Mouse (Mus musculus) liver, embryonic 15.5 days (tissue): ENCODE results near the gene Col24a1. TPM values are rescaled to one million over a fixed set of nuclear protein-coding genes. Genes with fewer than 3 reads are reported as not detected.
A peak's percentile ranks its signal among the peaks of the same experiment; 100 is the strongest.

Experiments
- ATAC-seq: fragments of 200-750 bp; cut with Nextera tagmentation; 2 replicates; pipeline ENCODE4 v1.8.0; 2017; ENCODE audit warnings: moderate number of reproducible peaks, mild to moderate bottlenecking, moderate library complexity; ENCODE audit not compliant: insufficient read depth
- H3K27ac ChIP-seq: fragments of 300-500 bp; sonication (generic); replicated peaks from 2 replicates; pipeline ENCODE4 v1.5.1; 2015; ENCODE audit warnings: mild to moderate bottlenecking, inconsistent platforms
- H3K27me3 ChIP-seq: fragments of 300-500 bp; sonication (generic); 2 replicates; pipeline ENCODE4 v1.6.1; 2015; ENCODE audit warnings: mild to moderate bottlenecking, inconsistent platforms
- H3K36me3 ChIP-seq: fragments of 300-500 bp; sonication (generic); replicated peaks from 2 replicates; pipeline ENCODE4 v1.6.1; 2015; ENCODE audit warnings: moderate library complexity, mild to moderate bottlenecking, inconsistent platforms
- H3K4me1 ChIP-seq: fragments of 300-500 bp; sonication (generic); replicated peaks from 2 replicates; pipeline ENCODE4 v1.6.1; 2015; ENCODE audit warnings: inconsistent platforms
- H3K4me2 ChIP-seq: fragments of 300-500 bp; sonication (generic); 2 replicates; pipeline ENCODE4 v1.6.1; 2015; ENCODE audit warnings: moderate library complexity, mild to moderate bottlenecking, inconsistent platforms
- H3K4me3 ChIP-seq: fragments of 300-500 bp; sonication (generic); replicated peaks from 2 replicates; pipeline ENCODE4 v1.5.1; 2015; ENCODE audit warnings: mild to moderate bottlenecking, inconsistent platforms
- H3K9ac ChIP-seq: fragments of 300-500 bp; sonication (generic); 2 replicates; pipeline ENCODE4 v1.6.1; 2015; ENCODE audit warnings: moderate library complexity, mild to moderate bottlenecking, inconsistent platforms
- H3K9me3 ChIP-seq: fragments of 300-500 bp; sonication (generic); replicated peaks from 2 replicates; pipeline ENCODE4 v1.6.1; 2016; ENCODE audit warnings: inconsistent platforms
- WGBS: fragments of 180-500 bp; shearing (Covaris S2); methylation state at CpG from one replicate; pipeline ENCODE4 v1.1.7; 2015; ENCODE audit warnings: mixed read lengths; ENCODE audit not compliant: insufficient replicate concordance; 5-methylcytosine and 5-hydroxymethylcytosine counted together
- polyA plus RNA-seq: library from polyadenylated mRNA; unstranded; fragments of >200 nt; fragmentation: Nextera tagmentation; extraction: Ambion mirVana; gene quantifications from 2 replicates; pipeline ENCODE4 v1.2.1, GENCODE M21; 2015

Gene Col24a1
- polyA plus RNA-seq, 1 experiment from 2014 or later = 0.21 TPM

GRCm38 (mm10) chr3:145514197-145514596 lies 221.9 kb downstream of the Col24a1 start:
- no peak overlapping the region for H3K4me3 ChIP-seq
- H3K36me3 ChIP-seq = no peaks in the 10 kb centered on the region
- H3K4me2 ChIP-seq = no peak overlapping the region
- WGBS = 61% methylated on average over 5 of the region's 5 CpGs
- H3K9me3 ChIP-seq = no peaks in the 10 kb centered on the region
- no peak overlapping the region for H3K9ac ChIP-seq
- H3K27me3 ChIP-seq = no peaks in the 10 kb centered on the region
- no peak overlapping the region for H3K27ac ChIP-seq
- H3K4me1 ChIP-seq = no peaks in the 10 kb centered on the region
- ATAC-seq = no peak

GRCm38 (mm10) chr3:145521528-145522080 lies 229.3 kb downstream of the Col24a1 start:
- WGBS = 14% methylated on average over 7 of the region's 7 CpGs
- no peaks in the 10 kb centered on the region for H3K27me3 ChIP-seq
- H3K36me3 ChIP-seq = no peaks in the 10 kb centered on the region
- H3K4me2 ChIP-seq = no peak overlapping the region
- no peak overlapping the region for H3K4me3 ChIP-seq
- no peak for ATAC-seq
- no peaks in the 10 kb centered on the region for H3K4me1 ChIP-seq
- H3K27ac ChIP-seq = no peak overlapping the region
- no peaks in the 10 kb centered on the region for H3K9me3 ChIP-seq
- H3K9ac ChIP-seq = no peak overlapping the region

- H3K4me2 ChIP-seq = no peak overlapping the region
- H3K36me3 ChIP-seq = no peaks in the 10 kb centered on the region
- H3K27ac ChIP-seq = no peak overlapping the region
- H3K4me3 ChIP-seq = no peak overlapping the region
- no peaks in the 10 kb centered on the region for H3K4me1 ChIP-seq
- ATAC-seq = no peak
- no peaks in the 10 kb centered on the region for H3K27me3 ChIP-seq
- no peak overlapping the region for H3K9ac ChIP-seq
- WGBS = 53% methylated on average over 2 of the region's 2 CpGs
- H3K9me3 ChIP-seq = no peaks in the 10 kb centered on the region
Observed at GRCm38 (mm10) chr3:145522311-145522710, 230.0 kb downstream of the Col24a1 start.

GRCm38 (mm10) chr3:145525266-145525665 lies 233.0 kb downstream of the Col24a1 start:
- no peak overlapping the region for H3K4me2 ChIP-seq
- no peak overlapping the region for H3K27ac ChIP-seq
- no peak overlapping the region for H3K9ac ChIP-seq
- no peaks in the 10 kb centered on the region for H3K27me3 ChIP-seq
- H3K4me1 ChIP-seq = no peaks in the 10 kb centered on the region
- ATAC-seq = no peak
- H3K36me3 ChIP-seq = no peaks in the 10 kb centered on the region
- H3K4me3 ChIP-seq = no peak overlapping the region
- H3K9me3 ChIP-seq = no peaks in the 10 kb centered on the region
- 65% methylated on average over 4 of the region's 4 CpGs for WGBS

- Histone ChIP-seq H3K9ac (no peak overlapping the region), H3K27me3 (no peaks in the 10 kb centered on the region), H3K9me3 (no peaks in the 10 kb centered on the region), H3K36me3 (no peaks in the 10 kb centered on the region), H3K4me2 (no peak overlapping the region), H3K4me1 (no peaks in the 10 kb centered on the region), H3K4me3 (no peak overlapping the region), H3K27ac (no peak overlapping the region)
- ATAC-seq = no peak
- WGBS = 17% methylated on average over 1 of the region's 1 CpGs
Observed at GRCm38 (mm10) chr3:145537870-145538269, 245.6 kb downstream of the Col24a1 start.

- no peak overlapping the region for H3K9ac ChIP-seq
- no peaks in the 10 kb centered on the region for H3K4me1 ChIP-seq
- 63% methylated on average over 10 of the region's 10 CpGs for WGBS
- no peaks in the 10 kb centered on the region for H3K27me3 ChIP-seq
- H3K4me2 ChIP-seq = no peak overlapping the region
- H3K27ac ChIP-seq = no peak overlapping the region
- no peaks in the 10 kb centered on the region for H3K36me3 ChIP-seq
- H3K9me3 ChIP-seq = no peaks in the 10 kb centered on the region
- no peak overlapping the region for H3K4me3 ChIP-seq
- ATAC-seq = no peak
Observed at GRCm38 (mm10) chr3:145548441-145549415, 256.5 kb downstream of the Col24a1 start.

- Histone ChIP-seq H3K9ac (no peak overlapping the region), H3K27me3 (no peaks in the 10 kb centered on the region), H3K4me1 (no peaks in the 10 kb centered on the region), H3K9me3 (no peaks in the 10 kb centered on the region), H3K27ac (no peak overlapping the region), H3K4me2 (no peak overlapping the region), H3K36me3 (no peaks in the 10 kb centered on the region), H3K4me3 (no peak overlapping the region)
- 61% methylated on average over 3 of the region's 3 CpGs for WGBS
- no peak for ATAC-seq
Observed at GRCm38 (mm10) chr3:145550216-145550615, 257.9 kb downstream of the Col24a1 start.

GRCm38 (mm10) chr3:145554388-145554787 lies 262.1 kb downstream of the Col24a1 start:
- 72% methylated on average over 2 of the region's 2 CpGs for WGBS

GRCm38 (mm10) chr3:145556206-145556605 lies 263.9 kb downstream of the Col24a1 start:
- H3K4me3 ChIP-seq = no peak overlapping the region
- H3K27me3 ChIP-seq = no peaks in the 10 kb centered on the region
- no peak overlapping the region for H3K27ac ChIP-seq
- H3K9ac ChIP-seq = no peak overlapping the region
- no peaks in the 10 kb centered on the region for H3K36me3 ChIP-seq
- WGBS = 77% methylated on average over 10 of the region's 10 CpGs
- no peaks in the 10 kb centered on the region for H3K9me3 ChIP-seq
- no peaks in the 10 kb centered on the region for H3K4me1 ChIP-seq
- H3K4me2 ChIP-seq = no peak overlapping the region
- ATAC-seq = no peak

More at GRCm38 (mm10) chr3:145554388-145554787, 262.1 kb downstream of the Col24a1 start:
- Histone ChIP-seq H3K27ac (no peak overlapping the region), H3K27me3 (no peaks in the 10 kb centered on the region), H3K4me2 (no peak overlapping the region), H3K9ac (no peak overlapping the region), H3K4me1 (no peaks in the 10 kb centered on the region), H3K36me3 (no peaks in the 10 kb centered on the region), H3K4me3 (no peak overlapping the region), H3K9me3 (no peaks in the 10 kb centered on the region)
- ATAC-seq = no peak

- H3K9ac ChIP-seq = no peak overlapping the region
- 78% methylated on average over 5 of the region's 5 CpGs for WGBS
- H3K9me3 ChIP-seq = no peaks in the 10 kb centered on the region
- H3K4me3 ChIP-seq = no peak overlapping the region
- H3K27ac ChIP-seq = no peak overlapping the region
- H3K4me1 ChIP-seq = no peaks in the 10 kb centered on the region
- no peaks in the 10 kb centered on the region for H3K27me3 ChIP-seq
- H3K4me2 ChIP-seq = no peak overlapping the region
- H3K36me3 ChIP-seq = no peaks in the 10 kb centered on the region
- ATAC-seq = no peak
Observed at GRCm38 (mm10) chr3:145559675-145560074, 267.4 kb downstream of the Col24a1 start.

GRCm38 (mm10) chr3:145560117-145560516 lies 267.8 kb downstream of the Col24a1 start:
- no peaks in the 10 kb centered on the region for H3K36me3 ChIP-seq
- H3K9ac ChIP-seq = no peak overlapping the region
- no peak overlapping the region for H3K27ac ChIP-seq
- H3K4me3 ChIP-seq = no peak overlapping the region
- no peak overlapping the region for H3K4me2 ChIP-seq
- ATAC-seq = peak; percentile 40; the same call in 1 of the 2 replicates
- H3K9me3 ChIP-seq = no peaks in the 10 kb centered on the region
- H3K27me3 ChIP-seq = no peaks in the 10 kb centered on the region
- 58% methylated on average over 4 of the region's 4 CpGs for WGBS
- no peaks in the 10 kb centered on the region for H3K4me1 ChIP-seq
